Mouse (Mus musculus) left cerebral cortex, adult 11 months (tissue): ENCODE results near the gene Acd.
A peak's percentile ranks its signal among the peaks of the same experiment; 100 is the strongest.

Experiments
- DNase-seq: peaks from one replicate; pipeline ENCODE4 v3.0.0; 2022; ENCODE audit warnings: low spot score

Acd gene

GRCm38 (mm10) chr8:105700966-105701824 is at the start of gene Acd, which contains the start of gene Pard6a:
TSS of gene Acd (minus strand) at chr8:105701102.
TSS of gene Pard6a (plus strand) at chr8:105701148.
- peak; percentile 94 for DNase-seq

GRCm38 (mm10) chr8:105750606-105751005 is 49.7 kb upstream of the Acd start:
- no peak for DNase-seq

- DNase-seq = no peak
These were observed 42.4 kb upstream of the Acd start for GRCm38 (mm10) chr8:105743301-105743700.

GRCm38 (mm10) chr8:105739216-105739615 is 38.3 kb upstream of the Acd start:
- no peak for DNase-seq

GRCm38 (mm10) chr8:105732186-105732585 is 31.3 kb upstream of the Acd start:
- DNase-seq = no peak

- DNase-seq = no peak
These were observed 26.7 kb upstream of the Acd start for GRCm38 (mm10) chr8:105727397-105728124.

- DNase-seq = no peak
These were observed 24.8 kb upstream of the Acd start for GRCm38 (mm10) chr8:105725726-105726125.

GRCm38 (mm10) chr8:105722861-105723260 is 22.0 kb upstream of the Acd start:
- DNase-seq = no peak

- DNase-seq = no peak
These were observed 18.7 kb upstream of the Acd start for GRCm38 (mm10) chr8:105719637-105720036.

GRCm38 (mm10) chr8:105716302-105716945 is 15.5 kb upstream of the Acd start:
- no peak for DNase-seq

- no peak for DNase-seq
These were observed 14.1 kb upstream of the Acd start for GRCm38 (mm10) chr8:105715042-105715441.

- no peak for DNase-seq
These were observed 13.2 kb upstream of the Acd start for GRCm38 (mm10) chr8:105714139-105714538.

- no peak for DNase-seq
These were observed 11.4 kb upstream of the Acd start for GRCm38 (mm10) chr8:105712286-105712685.

GRCm38 (mm10) chr8:105709317-105709716 is 8.4 kb upstream of the Acd start:
- no peak for DNase-seq

- no peak for DNase-seq
These were observed 7.8 kb upstream of the Acd start for GRCm38 (mm10) chr8:105708675-105709074.

- peak; percentile 79 for DNase-seq
These were observed 6.8 kb upstream of the Acd start, which contains the start of the genes 4933405L10Rik and Enkd1 for GRCm38 (mm10) chr8:105707498-105708403. TSS of gene 4933405L10Rik (plus strand) at chr8:105707655. TSS of gene Enkd1 (minus strand) at chr8:105708210.

- DNase-seq = no peak
These were observed 5.5 kb upstream of the Acd start for GRCm38 (mm10) chr8:105706426-105706825.

- no peak for DNase-seq
These were observed 4.1 kb upstream of the Acd start for GRCm38 (mm10) chr8:105704955-105705354.

GRCm38 (mm10) chr8:105704146-105704812 is 3.4 kb upstream of the Acd start:
- no peak for DNase-seq

- no peak for DNase-seq
These were observed 2.0 kb upstream of the Acd start for GRCm38 (mm10) chr8:105702731-105703415.
